ENCODE assay signal across 8 mouse cellular contexts in genomic region chr8:92359833-92360082, GRCm38 (mm10). TPM values are rescaled to one million over a fixed set of nuclear protein-coding genes. Genes with fewer than 3 reads are reported as not detected.
DNase-seq lines count a peak whose midpoint lies in the region; ATAC-seq and TF ChIP-seq lines count a peak whose summit lies in the region.

No protein-coding gene starts in this region.

- no peak for TF ChIP-seq CTCF in C2C12 (IDR thresholded peaks at IDR 0.05; ENCODE audit: control insufficient read depth, insufficient read depth, insufficient read length)

- under 1% methylated on average over 21 of the region's 21 CpGs for WGBS in forebrain, embryonic 13.5 days
- WGBS in limb, embryonic 11.5 days, result under 1% methylated on average over 21 of the region's 21 CpGs

- H3K9me3 ChIP-seq in forebrain, embryonic 13.5 days (replicated peaks), result no peaks in the 10 kb centered on the region
- H3K9me3 ChIP-seq in limb, embryonic 11.5 days (ENCODE audit: control insufficient read depth, low read length), result no peaks in the 10 kb centered on the region

- H3K27me3 ChIP-seq in C2C12 (ENCODE audit: control insufficient read depth, insufficient read depth, insufficient read length) (no peaks in the 10 kb centered on the region), myocyte (ENCODE audit: control insufficient read depth, insufficient read depth, insufficient read length) (no peaks in the 10 kb centered on the region)
- H3K27me3 ChIP-seq in forebrain, embryonic 13.5 days, result peaks cover 84% of the 10 kb centered on the region
- peaks cover 66% of the 10 kb centered on the region for H3K27me3 ChIP-seq in limb, embryonic 11.5 days (ENCODE audit: control insufficient read depth, insufficient read depth, low read length)

- peak overlapping the region; percentile 48 for H3K9ac ChIP-seq in forebrain, embryonic 13.5 days
- H3K9ac ChIP-seq in limb, embryonic 11.5 days (ENCODE audit: low read length), result peak overlapping the region; percentile 76

- no peak for ATAC-seq in forebrain, embryonic 13.5 days
- no peak for ATAC-seq in limb, embryonic 11.5 days (ENCODE audit: insufficient number of reproducible peaks, low FRiP score, low TSS enrichment, low read depth)

- H3K79me3 ChIP-seq in C2C12 (ENCODE audit: low read depth), result peaks cover 30% of the 10 kb centered on the region

- H3K4me1 ChIP-seq in forebrain, embryonic 13.5 days, result peaks cover 64% of the 10 kb centered on the region
- peaks cover 22% of the 10 kb centered on the region for H3K4me1 ChIP-seq in limb, embryonic 11.5 days (ENCODE audit: control insufficient read depth, insufficient read depth, low read length)

- TF ChIP-seq POLR2A in myocyte (IDR thresholded peaks at IDR 0.05; ENCODE audit: insufficient read length, low read depth), result no peak

- H3K36me3 ChIP-seq in C2C12 (ENCODE audit: control insufficient read depth, insufficient read depth) (peaks cover 22% of the 10 kb centered on the region), myocyte (ENCODE audit: control insufficient read depth, insufficient read depth) (peaks cover 6% of the 10 kb centered on the region)
- no peaks in the 10 kb centered on the region for H3K36me3 ChIP-seq in forebrain, embryonic 13.5 days (ENCODE audit: poor library complexity, severe bottlenecking)
- H3K36me3 ChIP-seq in limb, embryonic 11.5 days (ENCODE audit: control insufficient read depth, insufficient read depth, low read length), result no peaks in the 10 kb centered on the region

- H3K27ac ChIP-seq in forebrain, embryonic 13.5 days, result no peak overlapping the region
- H3K27ac ChIP-seq in limb, embryonic 11.5 days (replicated peaks; ENCODE audit: low read depth, low read length), result no peak overlapping the region

- DNase-seq in embryo, embryonic 10 days (ENCODE audit: low spot score), result peak; percentile 62
- DNase-seq in embryo, embryonic 9.5 days (ENCODE audit: extremely low spot score), result no peak
- DNase-seq in limb, embryonic 11.5 days (ENCODE audit: low spot score), result no peak
- DNase-seq in frontal cortex, postnatal 10 days (ENCODE audit: low spot score in 2 of 2), result no peak
- DNase-seq in layer of hippocampus, adult 9-11 months, result no peak

- H3ac ChIP-seq in C2C12 (ENCODE audit: control insufficient read depth, insufficient read length, low read depth) (peak overlapping the region; percentile 59), myocyte (ENCODE audit: control insufficient read depth, insufficient read length) (peak overlapping the region; percentile 39)

- peaks cover 51% of the 10 kb centered on the region for H3K79me2 ChIP-seq in C2C12 (ENCODE audit: control insufficient read depth, insufficient read depth)
- H3K79me2 ChIP-seq in myocyte (ENCODE audit: control insufficient read depth, insufficient read depth), result peaks cover 17% of the 10 kb centered on the region

- H3K4me2 ChIP-seq in forebrain, embryonic 13.5 days, result peak overlapping the region; percentile 78
- H3K4me2 ChIP-seq in limb, embryonic 11.5 days (ENCODE audit: low read depth, severe bottlenecking), result peak overlapping the region; percentile 84
- H3K4me2 ChIP-seq in myocyte (ENCODE audit: low read depth), result peak overlapping the region; percentile 78

- H3K4me3 ChIP-seq in C2C12 (ENCODE audit: insufficient read depth, poor library complexity, severe bottlenecking), result peak overlapping the region; percentile 78
- H3K4me3 ChIP-seq in forebrain, embryonic 13.5 days, result peak overlapping the region; percentile 60
- H3K4me3 ChIP-seq in limb, embryonic 11.5 days (ENCODE audit: low read depth, low read length), result peak overlapping the region; percentile 53
- peak overlapping the region; percentile 95 for H3K4me3 ChIP-seq in myocyte

TF ChIP-seq in C2C12, 6 proteins besides CTCF, POLR2A, EP300 and RAD21:
- TF ChIP-seq MYOD1 (IDR thresholded peaks at IDR 0.05; ENCODE audit: control insufficient read depth, insufficient read length, low read depth) (no peak), FOSL1 (IDR thresholded peaks at IDR 0.05; ENCODE audit: insufficient read depth, low read length, poor library complexity, severe bottlenecking) (no peak), CEBPB (IDR thresholded peaks at IDR 0.05; ENCODE audit: low read depth) (no peak), MYOG (IDR thresholded peaks at IDR 0.05; ENCODE audit: control insufficient read depth, extremely low read depth, insufficient read length) (no peak), USF1 (IDR thresholded peaks at IDR 0.05; ENCODE audit: low read depth) (no peak), MAX (IDR thresholded peaks at IDR 0.05) (no peak)
TF ChIP-seq in C2C12: peak in this region for 0.

TF ChIP-seq in myocyte, 11 proteins besides CTCF, POLR2A, EP300 and RAD21:
- TF ChIP-seq TCF12 (IDR thresholded peaks at IDR 0.05; ENCODE audit: insufficient read depth, poor library complexity, severe bottlenecking) (no peak), MYOD1 (IDR thresholded peaks at IDR 0.05; ENCODE audit: control insufficient read depth in 1 of 3, insufficient read length in 2 of 3, low read depth in 2 of 3) (no peak), E2F4 (IDR thresholded peaks at IDR 0.05; ENCODE audit: insufficient read depth) (no peak), MAX (IDR thresholded peaks at IDR 0.05; ENCODE audit: low read depth) (no peak), POLR2AphosphoS2 (IDR thresholded peaks at IDR 0.05; ENCODE audit: insufficient read length, low read depth) (no peak), TCF3 (IDR thresholded peaks at IDR 0.05; ENCODE audit: insufficient read length, low read depth) (no peak), SRF (IDR thresholded peaks at IDR 0.05; ENCODE audit: control insufficient read depth, insufficient read length, low read depth) (no peak), MYOG (IDR thresholded peaks at IDR 0.05; ENCODE audit: control insufficient read depth in 1 of 3, insufficient read depth in 1 of 3, insufficient read length in 2 of 3, low read depth in 2 of 3) (no peak), REST (IDR thresholded peaks at IDR 0.05; ENCODE audit: insufficient read depth, insufficient read length) (no peak), CEBPB (IDR thresholded peaks at IDR 0.05; ENCODE audit: insufficient read depth, poor library complexity, severe bottlenecking) (no peak), USF1 (IDR thresholded peaks at IDR 0.05; ENCODE audit: low read depth) (no peak)

RNA-seq across cellular contexts. Expression of gene Irx5, which starts 2.3 kb away (rescaled TPM):
- polyA plus RNA-seq in C2C12 (2012; fragmentation: generic; extraction: Trizol) (4.9 TPM), myocyte (2012; fragmentation: generic; extraction: Trizol) (8.2 TPM)
- polyA plus RNA-seq in forebrain, embryonic 13.5 days (2015; fragmentation: Nextera tagmentation; extraction: Ambion mirVana), result 1.3 and 2.4 TPM in 2 replicates
- 11.2 and 15.4 TPM in 2 replicates for polyA plus RNA-seq in limb, embryonic 11.5 days (2014; fragmentation: Nextera tagmentation; extraction: Ambion mirVana)
